Mouse (Mus musculus): ENCODE data around the gene Ptdss2. TPM values are rescaled to one million over a fixed set of nuclear protein-coding genes. Genes with fewer than 3 reads are reported as not detected.

Gene Ptdss2
- polyA plus RNA-seq, 1 experiment, result 20.5 TPM

DNA sequence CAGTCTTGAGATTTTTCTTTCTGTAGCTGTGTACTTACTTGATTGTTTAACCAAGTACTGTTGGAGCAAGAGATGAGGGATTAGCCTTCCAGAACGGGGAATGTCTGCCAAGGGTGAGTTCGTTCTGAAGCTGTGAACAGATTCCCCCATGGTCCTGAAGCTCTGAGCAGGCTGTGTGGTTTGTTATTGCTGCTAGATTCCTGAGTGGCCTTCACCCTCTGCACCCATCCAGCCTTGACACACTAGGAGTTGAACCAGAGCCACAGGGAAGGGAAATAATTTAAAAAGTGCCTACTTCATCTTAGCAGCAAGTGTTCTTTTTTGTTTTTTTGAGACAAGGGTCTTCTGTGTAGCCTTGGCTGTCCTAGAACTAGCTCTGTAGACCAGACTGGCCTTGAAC lies 21.7 kb downstream of the Ptdss2 start:
- TF ChIP-seq MYOG (IDR thresholded peaks at IDR 0.05; ENCODE audit: control insufficient read depth, extremely low read depth, insufficient read length) (no peak), CTCF (IDR thresholded peaks at IDR 0.05; ENCODE audit: control insufficient read depth, insufficient read depth, insufficient read length) (no peak), CEBPB (IDR thresholded peaks at IDR 0.05; ENCODE audit: low read depth) (no peak), MYOD1 (IDR thresholded peaks at IDR 0.05; ENCODE audit: control insufficient read depth, insufficient read length, low read depth) (no peak), USF1 (IDR thresholded peaks at IDR 0.05; ENCODE audit: low read depth) (no peak), FOSL1 (IDR thresholded peaks at IDR 0.05; ENCODE audit: insufficient read depth, low read length, poor library complexity, severe bottlenecking) (no peak), MAX (IDR thresholded peaks at IDR 0.05) (no peak)
- Histone ChIP-seq H3K4me3 (ENCODE audit: insufficient read depth, poor library complexity, severe bottlenecking) (no peak overlapping the region), H3K79me2 (ENCODE audit: control insufficient read depth, insufficient read depth) (no peaks in the 10 kb centered on the region), H3K27me3 (ENCODE audit: control insufficient read depth, insufficient read depth, insufficient read length) (no peaks in the 10 kb centered on the region), H3K79me3 (ENCODE audit: low read depth) (no peaks in the 10 kb centered on the region), H3ac (ENCODE audit: control insufficient read depth, insufficient read length, low read depth) (no peak overlapping the region), H3K36me3 (ENCODE audit: control insufficient read depth, insufficient read depth) (peaks cover 5% of the 10 kb centered on the region)

DNA sequence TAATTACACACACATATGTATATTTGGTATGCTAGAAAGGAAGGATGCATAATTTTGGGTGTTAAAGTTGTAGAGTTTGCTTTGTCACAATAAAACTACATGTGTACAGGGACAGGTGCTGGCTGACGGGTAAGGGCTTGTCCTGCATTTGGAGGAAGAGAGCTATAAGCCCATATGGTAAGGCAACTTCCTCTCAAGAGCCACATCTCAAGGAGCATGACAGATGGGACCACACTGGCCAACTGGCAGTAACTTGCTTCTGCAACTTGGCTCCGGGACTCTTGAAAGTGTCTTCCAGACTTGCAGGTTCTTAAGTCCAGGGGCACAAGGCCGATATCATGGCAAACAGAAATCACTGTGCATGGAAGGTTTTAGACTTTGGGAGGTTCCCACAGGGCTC lies 22.5 kb downstream of the Ptdss2 start:
- no peak overlapping the region for H3ac ChIP-seq (ENCODE audit: control insufficient read depth, insufficient read length, low read depth)
- no peaks in the 10 kb centered on the region for H3K79me2 ChIP-seq (ENCODE audit: control insufficient read depth, insufficient read depth)
- no peaks in the 10 kb centered on the region for H3K79me3 ChIP-seq (ENCODE audit: low read depth)
- H3K36me3 ChIP-seq (ENCODE audit: control insufficient read depth, insufficient read depth), result peaks cover 5% of the 10 kb centered on the region
- no peaks in the 10 kb centered on the region for H3K27me3 ChIP-seq (ENCODE audit: control insufficient read depth, insufficient read depth, insufficient read length)
- no peak overlapping the region for H3K4me3 ChIP-seq (ENCODE audit: insufficient read depth, poor library complexity, severe bottlenecking)
- TF ChIP-seq CTCF (IDR thresholded peaks at IDR 0.05; ENCODE audit: control insufficient read depth, insufficient read depth, insufficient read length) (no peak), CEBPB (IDR thresholded peaks at IDR 0.05; ENCODE audit: low read depth) (no peak), MYOG (IDR thresholded peaks at IDR 0.05; ENCODE audit: control insufficient read depth, extremely low read depth, insufficient read length) (no peak), FOSL1 (IDR thresholded peaks at IDR 0.05; ENCODE audit: insufficient read depth, low read length, poor library complexity, severe bottlenecking) (no peak), MYOD1 (IDR thresholded peaks at IDR 0.05; ENCODE audit: control insufficient read depth, insufficient read length, low read depth) (no peak), USF1 (IDR thresholded peaks at IDR 0.05; ENCODE audit: low read depth) (no peak), MAX (IDR thresholded peaks at IDR 0.05) (no peak)

DNA sequence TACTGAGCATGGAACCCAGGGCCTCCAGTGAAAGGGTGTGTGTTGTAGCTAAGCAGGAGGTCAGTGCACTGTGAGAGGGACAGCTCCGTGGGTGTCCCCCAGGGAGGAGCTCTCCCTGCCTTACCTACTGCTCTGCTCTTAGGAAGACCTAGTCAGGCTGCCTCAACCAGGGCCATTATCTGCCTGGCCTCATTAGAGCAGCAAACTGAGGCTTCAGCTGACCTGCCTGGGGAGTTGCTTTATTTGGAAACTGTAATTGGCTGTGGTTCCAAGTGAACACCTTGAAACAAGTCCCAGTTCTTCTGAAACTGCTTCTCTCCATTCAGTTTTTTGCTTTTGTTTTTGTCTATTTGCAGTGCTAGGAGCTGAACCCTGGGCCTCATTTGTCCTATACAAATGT lies 23.2 kb downstream of the Ptdss2 start:
- TF ChIP-seq FOSL1 (IDR thresholded peaks at IDR 0.05; ENCODE audit: insufficient read depth, low read length, poor library complexity, severe bottlenecking) (no peak), MYOG (IDR thresholded peaks at IDR 0.05; ENCODE audit: control insufficient read depth, extremely low read depth, insufficient read length) (no peak), CEBPB (IDR thresholded peaks at IDR 0.05; ENCODE audit: low read depth) (no peak), MYOD1 (IDR thresholded peaks at IDR 0.05; ENCODE audit: control insufficient read depth, insufficient read length, low read depth) (no peak), USF1 (IDR thresholded peaks at IDR 0.05; ENCODE audit: low read depth) (no peak), CTCF (IDR thresholded peaks at IDR 0.05; ENCODE audit: control insufficient read depth, insufficient read depth, insufficient read length) (no peak), MAX (IDR thresholded peaks at IDR 0.05) (no peak)
- Histone ChIP-seq H3K36me3 (ENCODE audit: control insufficient read depth, insufficient read depth) (peaks cover 5% of the 10 kb centered on the region), H3K79me3 (ENCODE audit: low read depth) (no peaks in the 10 kb centered on the region)

DNA sequence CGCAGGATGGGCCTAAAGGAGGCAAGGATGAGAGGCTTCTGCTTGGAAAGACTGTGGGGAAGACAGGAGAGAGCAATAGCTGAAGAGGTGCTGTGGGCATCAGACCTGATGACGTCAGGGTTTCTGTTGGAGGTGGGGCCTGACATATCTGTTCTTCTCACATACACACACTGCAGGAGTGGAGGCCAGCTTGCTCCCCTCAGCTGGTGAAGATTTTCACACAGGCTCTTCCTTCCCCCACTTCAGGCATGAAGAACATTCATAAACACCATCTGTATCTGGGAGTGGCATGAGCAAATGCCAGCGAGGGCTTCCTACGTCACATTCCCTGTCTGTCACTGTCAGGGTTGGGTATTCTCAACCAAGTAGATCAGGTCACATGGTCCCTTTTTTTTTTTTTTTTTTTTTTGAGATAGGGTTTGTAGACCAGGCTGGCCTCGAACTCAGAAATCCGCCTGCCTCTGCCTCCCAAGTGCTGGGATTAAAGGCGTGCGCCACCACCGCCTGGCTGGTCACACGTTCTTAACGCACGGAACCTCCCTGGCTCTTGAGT lies 23.9 kb downstream of the Ptdss2 start:
- Histone ChIP-seq H3K4me3 (ENCODE audit: insufficient read depth, poor library complexity, severe bottlenecking) (no peak overlapping the region), H3K36me3 (ENCODE audit: control insufficient read depth, insufficient read depth) (peaks cover 5% of the 10 kb centered on the region), H3K27me3 (ENCODE audit: control insufficient read depth, insufficient read depth, insufficient read length) (no peaks in the 10 kb centered on the region), H3K79me2 (ENCODE audit: control insufficient read depth, insufficient read depth) (no peaks in the 10 kb centered on the region), H3ac (ENCODE audit: control insufficient read depth, insufficient read length, low read depth) (no peak overlapping the region), H3K79me3 (ENCODE audit: low read depth) (no peaks in the 10 kb centered on the region)
- no peak for TF ChIP-seq FOSL1 (IDR thresholded peaks at IDR 0.05; ENCODE audit: insufficient read depth, low read length, poor library complexity, severe bottlenecking)
- no peak for TF ChIP-seq CEBPB (IDR thresholded peaks at IDR 0.05; ENCODE audit: low read depth)
- TF ChIP-seq USF1 (IDR thresholded peaks at IDR 0.05; ENCODE audit: low read depth), result no peak
- no peak for TF ChIP-seq CTCF (IDR thresholded peaks at IDR 0.05; ENCODE audit: control insufficient read depth, insufficient read depth, insufficient read length)
- TF ChIP-seq MYOG (IDR thresholded peaks at IDR 0.05; ENCODE audit: control insufficient read depth, extremely low read depth, insufficient read length), result no peak

More for the DNA sequence above, 23.2 kb downstream of the Ptdss2 start:
- H3K27me3 ChIP-seq (ENCODE audit: control insufficient read depth, insufficient read depth, insufficient read length), result no peaks in the 10 kb centered on the region
- no peaks in the 10 kb centered on the region for H3K79me2 ChIP-seq (ENCODE audit: control insufficient read depth, insufficient read depth)
- H3ac ChIP-seq (ENCODE audit: control insufficient read depth, insufficient read length, low read depth), result no peak overlapping the region
- no peak overlapping the region for H3K4me3 ChIP-seq (ENCODE audit: insufficient read depth, poor library complexity, severe bottlenecking)

DNA sequence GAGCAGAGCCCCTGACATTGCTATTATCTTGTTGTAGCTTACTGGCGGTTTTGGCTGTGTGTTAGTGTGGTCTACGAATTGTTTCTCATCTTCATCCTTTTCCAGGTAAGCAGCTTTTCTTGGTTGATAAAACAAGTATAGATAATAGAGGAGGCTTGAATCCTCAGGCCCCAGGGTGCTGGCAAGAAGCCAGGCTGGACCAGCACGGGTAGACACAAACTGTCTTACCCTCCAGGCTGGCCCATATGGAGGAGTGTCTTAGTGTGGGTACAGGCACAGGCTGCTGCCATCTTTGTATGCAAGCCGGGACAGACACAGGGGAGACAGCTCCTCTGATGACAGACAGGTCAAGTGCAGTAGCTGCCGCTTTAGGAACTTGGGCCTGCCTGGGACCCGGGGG lies 24.9 kb downstream of the Ptdss2 start:
- Histone ChIP-seq H3K36me3 (ENCODE audit: control insufficient read depth, insufficient read depth) (peaks cover 5% of the 10 kb centered on the region), H3K79me2 (ENCODE audit: control insufficient read depth, insufficient read depth) (no peaks in the 10 kb centered on the region), H3K79me3 (ENCODE audit: low read depth) (no peaks in the 10 kb centered on the region), H3ac (ENCODE audit: control insufficient read depth, insufficient read length, low read depth) (no peak overlapping the region), H3K4me3 (ENCODE audit: insufficient read depth, poor library complexity, severe bottlenecking) (no peak overlapping the region), H3K27me3 (ENCODE audit: control insufficient read depth, insufficient read depth, insufficient read length) (no peaks in the 10 kb centered on the region)
- TF ChIP-seq CEBPB (IDR thresholded peaks at IDR 0.05; ENCODE audit: low read depth) (no peak), CTCF (IDR thresholded peaks at IDR 0.05; ENCODE audit: control insufficient read depth, insufficient read depth, insufficient read length) (no peak), MYOG (IDR thresholded peaks at IDR 0.05; ENCODE audit: control insufficient read depth, extremely low read depth, insufficient read length) (no peak), MAX (IDR thresholded peaks at IDR 0.05) (no peak), FOSL1 (IDR thresholded peaks at IDR 0.05; ENCODE audit: insufficient read depth, low read length, poor library complexity, severe bottlenecking) (no peak)

DNA sequence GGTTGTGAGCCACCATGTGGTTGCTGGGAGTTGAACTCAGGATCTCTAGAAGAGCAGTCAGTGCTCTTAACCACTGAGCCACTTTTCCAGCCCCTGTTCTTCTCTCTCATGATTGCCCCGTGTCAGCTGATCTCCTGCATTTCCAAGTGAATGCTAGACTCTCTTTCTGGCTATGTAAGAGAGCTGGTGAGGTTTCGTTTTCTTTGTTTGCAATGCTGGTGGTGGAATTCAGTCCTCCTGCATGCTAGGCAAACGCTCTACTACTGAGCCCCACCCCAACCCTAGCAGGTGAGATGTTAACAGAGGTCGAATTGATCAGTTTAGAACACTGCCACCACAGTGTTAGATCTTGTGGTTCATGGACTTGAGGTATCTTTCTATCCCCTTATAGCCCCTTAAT lies 26.5 kb downstream of the Ptdss2 start:
- TF ChIP-seq MYOG (IDR thresholded peaks at IDR 0.05; ENCODE audit: control insufficient read depth, extremely low read depth, insufficient read length) (no peak), CEBPB (IDR thresholded peaks at IDR 0.05; ENCODE audit: low read depth) (no peak), MAX (IDR thresholded peaks at IDR 0.05) (no peak), MYOD1 (IDR thresholded peaks at IDR 0.05; ENCODE audit: control insufficient read depth, insufficient read length, low read depth) (no peak), CTCF (IDR thresholded peaks at IDR 0.05; ENCODE audit: control insufficient read depth, insufficient read depth, insufficient read length) (no peak), USF1 (IDR thresholded peaks at IDR 0.05; ENCODE audit: low read depth) (no peak), FOSL1 (IDR thresholded peaks at IDR 0.05; ENCODE audit: insufficient read depth, low read length, poor library complexity, severe bottlenecking) (no peak)
- Histone ChIP-seq H3K36me3 (ENCODE audit: control insufficient read depth, insufficient read depth) (peaks cover 5% of the 10 kb centered on the region), H3ac (ENCODE audit: control insufficient read depth, insufficient read length, low read depth) (no peak overlapping the region), H3K79me3 (ENCODE audit: low read depth) (no peaks in the 10 kb centered on the region), H3K27me3 (ENCODE audit: control insufficient read depth, insufficient read depth, insufficient read length) (no peaks in the 10 kb centered on the region), H3K79me2 (ENCODE audit: control insufficient read depth, insufficient read depth) (no peaks in the 10 kb centered on the region), H3K4me3 (ENCODE audit: insufficient read depth, poor library complexity, severe bottlenecking) (no peak overlapping the region)

Measured in C2C12 (cell line).